Mouse (Mus musculus) thymus, postnatal 14 days (tissue): ENCODE results near the gene Nudt16l1.
A peak's percentile ranks its signal among the peaks of the same experiment; 100 is the strongest.

ENCODE experiments used
- DNase-seq: peaks from one replicate; pipeline ENCODE4 v3.0.0; 2021

Gene Nudt16l1

DNA sequence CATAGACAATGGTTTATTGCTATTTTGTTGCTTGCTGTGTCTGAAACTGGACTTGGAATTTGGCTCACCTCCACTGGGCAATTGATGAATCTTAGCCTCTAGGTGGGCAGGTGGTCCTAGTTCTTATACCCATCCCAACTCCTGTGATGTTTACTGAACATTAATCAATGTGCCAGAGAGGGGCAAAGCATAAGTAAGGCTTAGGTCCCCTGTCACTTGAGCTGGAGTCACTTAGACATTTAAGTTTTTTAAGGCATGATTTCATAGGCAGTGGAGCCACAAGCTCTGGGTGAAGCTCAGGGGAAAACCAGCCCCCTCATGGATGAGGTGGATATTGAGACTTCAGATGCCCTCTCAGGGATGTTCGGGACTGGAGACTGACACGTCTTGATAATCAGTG is at the start of gene Nudt16l1:
TSS of gene Nudt16l1 (plus strand) at position 301 of the 400 bp plus-strand sequence.
- no peak for DNase-seq

- no peak for DNase-seq
Observed at GRCm38 (mm10) chr16:4890201-4890709, 48.3 kb upstream of the Nudt16l1 start.

DNA sequence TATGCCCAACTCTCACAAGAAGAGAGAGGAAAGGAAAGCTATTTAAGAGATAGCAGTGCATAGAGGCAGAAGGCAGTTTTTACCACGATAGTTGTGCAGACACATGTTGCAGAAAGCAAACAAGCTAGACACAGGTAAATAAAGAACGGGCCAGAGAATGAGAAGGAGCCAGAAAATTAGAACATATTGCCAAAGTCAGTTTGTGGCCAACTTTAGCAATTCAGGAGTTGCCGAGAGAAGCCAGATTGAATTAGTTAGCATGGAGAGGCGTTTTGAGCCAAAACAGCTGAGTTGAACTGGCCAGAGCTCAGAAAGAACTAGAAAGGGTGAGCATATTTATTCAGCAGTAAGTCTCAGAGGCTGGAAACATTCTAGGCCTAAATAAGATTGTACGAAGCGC is 46.4 kb upstream of the Nudt16l1 start:
- no peak for DNase-seq

DNA sequence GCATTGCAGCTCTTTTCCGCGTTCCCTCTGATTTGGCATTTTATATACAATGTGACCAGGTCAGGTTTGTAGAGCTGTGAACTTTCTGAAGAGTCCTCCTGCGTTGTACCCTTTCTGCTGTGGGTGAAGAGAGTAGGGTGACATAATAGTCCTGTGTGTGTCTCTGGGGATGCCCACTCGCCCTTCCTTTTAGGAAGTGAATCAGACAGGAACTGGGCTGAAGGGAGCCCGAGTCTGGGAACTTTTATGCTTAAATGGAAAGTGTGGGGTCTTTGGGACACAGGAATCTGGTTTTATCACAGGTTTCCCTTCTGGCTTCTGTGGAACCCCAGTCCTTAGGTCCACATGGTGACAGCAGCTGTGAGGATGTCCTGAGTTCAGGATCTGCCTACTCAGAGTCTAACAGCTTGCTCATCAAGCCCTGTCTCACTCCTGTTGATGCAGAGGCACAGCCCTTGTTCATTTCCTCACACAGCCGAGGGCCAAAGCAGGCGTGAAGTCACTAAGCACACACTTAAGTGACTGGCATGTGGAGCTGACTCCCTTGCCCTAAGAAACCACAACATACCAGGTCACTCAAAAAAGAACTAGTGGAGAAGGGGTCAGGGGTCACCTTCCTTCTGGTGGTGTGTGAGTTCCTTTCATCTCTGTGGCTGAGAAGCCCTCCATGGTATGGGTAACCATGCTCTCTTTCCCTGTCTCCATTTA is 44.2 kb upstream of the Nudt16l1 start:
- DNase-seq = no peak

- no peak for DNase-seq
Observed at GRCm38 (mm10) chr16:4896249-4897027, 42.1 kb upstream of the Nudt16l1 start.

- no peak for DNase-seq
Observed at GRCm38 (mm10) chr16:4897146-4897730, 41.3 kb upstream of the Nudt16l1 start.

DNA sequence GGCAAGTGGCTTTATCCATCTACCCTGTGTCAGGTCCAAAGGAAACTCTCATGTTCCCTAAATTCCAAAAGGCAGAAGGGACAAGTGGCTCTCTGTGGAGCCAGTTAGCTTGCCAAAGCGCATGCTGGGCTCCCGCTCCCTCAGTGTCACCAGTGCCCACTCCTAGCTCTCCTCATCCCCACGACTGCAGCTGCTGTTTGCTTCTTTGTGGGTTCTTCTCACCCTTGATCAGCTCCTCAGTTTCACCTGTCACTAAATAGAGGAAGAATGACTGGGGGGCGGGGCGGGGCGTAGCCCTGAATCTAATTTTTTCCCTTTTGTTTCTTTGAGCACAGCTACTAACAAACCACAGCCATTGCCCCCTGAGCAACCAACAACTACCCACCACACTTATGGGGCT is 39.7 kb upstream of the Nudt16l1 start:
- DNase-seq = peak; percentile 47

DNA sequence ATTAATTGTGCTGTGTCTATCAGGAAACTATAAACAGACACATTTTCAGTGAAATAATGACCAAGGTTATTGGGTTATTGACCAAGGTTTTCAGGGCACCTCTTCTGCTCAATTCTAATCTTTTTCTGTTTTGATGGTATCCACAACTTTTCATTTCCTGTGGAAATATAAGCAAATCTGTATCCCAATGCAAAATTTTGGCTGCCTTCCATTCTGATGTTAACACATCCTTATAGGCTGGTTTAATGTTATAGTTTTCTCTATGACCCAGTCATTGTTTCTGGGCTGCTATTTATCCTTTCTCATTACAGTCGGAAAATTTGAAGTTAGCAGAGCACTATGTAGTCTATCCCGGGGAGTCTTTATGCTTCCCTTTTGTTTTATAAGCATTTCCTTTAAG is 38.9 kb upstream of the Nudt16l1 start:
- DNase-seq = no peak

- no peak for DNase-seq
Observed at GRCm38 (mm10) chr16:4901167-4901566, 37.4 kb upstream of the Nudt16l1 start.

DNA sequence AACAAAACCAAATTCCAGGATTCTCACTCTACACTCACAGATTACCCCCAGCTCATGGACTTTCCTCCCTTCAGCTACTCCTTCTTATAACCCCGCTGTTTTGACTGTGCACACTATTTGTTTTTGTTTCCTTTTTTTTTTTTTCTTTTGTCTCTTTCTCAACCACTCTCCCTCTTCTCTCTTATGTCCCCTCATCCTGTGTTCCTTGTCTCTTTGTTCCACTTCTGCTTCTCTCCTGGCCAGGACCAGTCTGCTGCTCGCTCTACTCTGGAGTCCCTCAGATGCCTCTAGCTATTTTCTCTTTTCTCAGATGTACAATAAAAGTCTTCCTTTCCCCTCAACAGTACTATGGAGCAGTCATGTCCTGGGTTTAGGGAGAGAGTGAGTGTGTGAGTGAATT is 36.2 kb upstream of the Nudt16l1 start:
- DNase-seq = no peak

GRCm38 (mm10) chr16:4903491-4904102 is 35.0 kb upstream of the Nudt16l1 start:
- no peak for DNase-seq

GRCm38 (mm10) chr16:4904878-4905277 is 33.7 kb upstream of the Nudt16l1 start:
- no peak for DNase-seq

DNA sequence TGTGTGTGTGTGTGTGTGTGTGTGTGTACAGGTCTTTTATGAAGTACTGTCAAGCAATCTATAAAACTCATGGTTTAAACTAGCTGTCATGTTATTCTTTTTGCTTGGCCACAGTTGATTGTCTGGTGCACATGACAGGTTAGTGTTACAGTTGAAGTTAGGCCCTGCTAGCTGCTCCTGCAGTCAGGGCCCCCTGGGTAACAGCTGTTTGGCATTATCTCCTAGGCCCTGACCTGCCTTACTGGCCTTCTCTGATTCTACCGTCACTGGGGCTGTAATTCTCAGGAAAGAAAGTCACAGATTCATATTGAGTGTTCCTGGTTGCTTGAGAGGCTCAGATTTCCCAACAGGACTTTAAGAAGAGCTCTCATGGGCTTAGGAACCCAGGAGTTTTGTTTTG is 33.0 kb upstream of the Nudt16l1 start:
- DNase-seq = no peak

- DNase-seq = no peak
Observed at GRCm38 (mm10) chr16:4906559-4906958, 32.0 kb upstream of the Nudt16l1 start.

- no peak for DNase-seq
Observed at GRCm38 (mm10) chr16:4907386-4907785, 31.2 kb upstream of the Nudt16l1 start.

DNA sequence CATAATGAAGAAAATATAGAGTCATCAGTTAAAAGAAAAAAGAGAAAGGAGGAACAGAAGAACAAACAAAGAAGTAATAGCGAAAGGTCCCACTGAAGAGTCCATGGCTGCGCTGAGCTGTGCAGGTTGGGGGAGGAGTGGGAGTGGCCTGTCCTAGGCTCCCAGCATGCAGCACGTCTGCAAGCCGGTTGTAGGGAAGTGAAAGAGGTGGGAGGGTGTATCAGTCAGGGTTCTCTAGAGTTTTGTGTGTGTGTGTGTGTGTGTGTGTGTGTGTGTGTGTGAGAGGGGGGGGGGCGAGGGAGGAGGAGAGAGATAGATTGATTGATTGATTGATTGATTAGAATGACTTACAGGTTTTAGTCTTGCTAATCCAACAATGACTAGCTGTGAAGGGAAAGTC is 30.6 kb upstream of the Nudt16l1 start:
- DNase-seq = no peak

- peak; percentile 31 for DNase-seq
Observed at GRCm38 (mm10) chr16:4909745-4910144, 28.8 kb upstream of the Nudt16l1 start.

GRCm38 (mm10) chr16:4910758-4911157 is 27.8 kb upstream of the Nudt16l1 start:
- DNase-seq = no peak

DNA sequence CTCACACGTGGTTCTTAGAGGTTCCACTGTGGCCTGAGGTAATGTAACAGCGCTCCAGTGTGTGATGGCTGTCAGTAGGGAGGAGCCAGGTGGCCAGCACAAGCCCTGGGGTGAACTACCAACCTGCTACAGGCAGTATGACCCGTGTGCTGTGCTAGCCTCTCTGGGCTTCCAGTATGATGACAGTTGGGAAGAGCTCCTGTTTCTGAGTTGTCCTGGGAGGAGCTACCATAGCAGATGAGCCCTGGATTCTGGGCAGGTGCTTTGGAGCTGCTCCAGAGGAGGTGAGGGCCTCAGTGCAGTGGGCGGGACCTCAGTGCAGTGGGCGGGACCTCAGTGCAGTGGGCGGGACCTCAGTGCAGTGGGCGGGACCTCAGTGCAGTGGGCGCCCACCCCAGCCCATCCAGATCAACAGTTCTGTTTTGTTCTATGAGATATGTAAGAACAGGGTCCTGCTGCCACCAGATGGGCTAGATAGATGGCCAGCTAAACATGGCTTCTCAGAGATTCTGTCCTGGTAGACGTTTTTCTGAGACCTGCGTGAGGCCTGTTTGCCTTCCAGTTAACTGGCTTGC is 26.4 kb upstream of the Nudt16l1 start:
- no peak for DNase-seq

DNA sequence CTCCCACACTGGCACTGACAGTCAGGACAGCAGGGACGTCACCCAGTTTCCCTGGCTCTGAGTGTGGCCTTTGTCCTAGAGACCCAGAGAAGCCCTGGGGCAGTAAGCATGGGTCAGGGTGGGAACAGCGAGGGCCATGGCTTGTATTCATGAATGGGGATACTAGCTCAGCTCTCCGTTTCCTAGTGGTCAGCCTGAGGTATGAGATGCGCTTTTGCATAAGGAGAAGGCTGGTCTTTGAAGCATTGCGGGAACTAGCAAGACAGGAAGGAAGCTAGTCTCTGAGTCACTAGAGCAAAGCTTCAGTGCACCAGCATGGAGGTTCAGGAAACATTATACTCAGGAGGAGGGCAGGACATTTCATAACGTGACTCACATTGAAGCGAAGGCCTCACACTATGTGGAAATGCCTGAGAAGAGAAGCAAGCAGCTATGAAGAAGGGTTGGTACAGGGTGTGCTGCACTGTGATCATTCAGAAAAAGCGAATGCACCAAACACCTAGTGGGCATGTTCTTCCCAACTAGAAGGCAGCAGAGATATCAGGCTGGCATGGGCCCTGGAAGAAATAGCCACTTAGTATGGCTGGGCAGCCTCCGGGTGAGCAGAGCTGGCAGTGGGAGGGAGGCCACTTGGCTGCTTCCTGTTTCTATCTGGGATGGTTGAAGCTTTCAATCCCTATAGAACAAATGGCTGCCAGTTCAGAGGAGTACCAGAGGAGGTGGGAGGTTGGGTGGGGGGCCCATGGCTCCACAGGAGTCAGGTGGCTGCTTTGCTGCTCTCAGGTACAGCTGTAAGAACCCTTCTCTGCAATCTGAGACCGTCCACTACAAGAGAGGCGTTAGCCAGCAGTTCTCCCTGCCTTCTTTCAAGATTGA is 25.4 kb upstream of the Nudt16l1 start:
- no peak for DNase-seq

- peak; percentile 84 for DNase-seq
Observed at GRCm38 (mm10) chr16:4913783-4914735, 24.5 kb upstream of the Nudt16l1 start.
